Mouse (Mus musculus) hindbrain, embryonic 16.5 days (tissue): Measurements from ENCODE around the gene Hadh. TPM values are rescaled to one million over a fixed set of nuclear protein-coding genes. Genes with fewer than 3 reads are reported as not detected.

ENCODE experiments used
- ATAC-seq: fragments of 200-750 bp; cut with Nextera tagmentation; 2 replicates; pipeline ENCODE4 v1.8.0; 2017; ENCODE audit warnings: moderate TSS enrichment, moderate library complexity
- H3K27ac ChIP-seq: fragments of 300-500 bp; sonication (generic); 2 replicates; pipeline ENCODE4 v1.5.1; 2014; ENCODE audit warnings: low read depth, mild to moderate bottlenecking, control low read depth, low read length, moderate library complexity
- H3K27me3 ChIP-seq: fragments of 300-500 bp; sonication (generic); replicated peaks from 2 replicates; pipeline ENCODE4 v1.6.1; 2014; ENCODE audit warnings: low read length; ENCODE audit not compliant: control insufficient read depth, insufficient read depth
- H3K36me3 ChIP-seq: fragments of 300-500 bp; sonication (generic); 2 replicates; pipeline ENCODE4 v1.6.1; 2014; ENCODE audit warnings: mild to moderate bottlenecking, low read length, moderate library complexity, mixed read lengths; ENCODE audit not compliant: control insufficient read depth, insufficient read depth
- H3K4me1 ChIP-seq: fragments of 300-500 bp; sonication (generic); 2 replicates; pipeline ENCODE4 v1.6.1; 2014; ENCODE audit warnings: low read depth, low read length; ENCODE audit not compliant: control insufficient read depth, insufficient read depth
- H3K4me2 ChIP-seq: fragments of 300-500 bp; sonication (generic); 2 replicates; pipeline ENCODE4 v1.6.1; 2014; ENCODE audit warnings: mild to moderate bottlenecking, low read length, control low read depth, moderate library complexity
- H3K4me3 ChIP-seq: fragments of 300-500 bp; sonication (generic); 2 replicates; pipeline ENCODE4 v1.5.1; 2014; ENCODE audit warnings: mild to moderate bottlenecking, low read length, control low read depth, moderate library complexity
- H3K9ac ChIP-seq: fragments of 300-500 bp; sonication (generic); 2 replicates; pipeline ENCODE4 v1.6.1; 2014; ENCODE audit warnings: low read depth, mild to moderate bottlenecking, control low read depth, low read length, moderate library complexity
- H3K9me3 ChIP-seq: fragments of 300-500 bp; sonication (generic); 2 replicates; pipeline ENCODE4 v1.6.1; 2014; ENCODE audit warnings: mild to moderate bottlenecking, low read length, moderate library complexity; ENCODE audit not compliant: control insufficient read depth
- WGBS: fragments of 180-500 bp; shearing (Covaris S2); extraction: QIAGEN DNeasy Blood & Tissue Kit; methylation state at CpG from one replicate; pipeline ENCODE4 v1.1.7; 2014; 5-methylcytosine and 5-hydroxymethylcytosine counted together
- polyA plus RNA-seq: library from polyadenylated mRNA; unstranded; fragments of >200 nt; fragmentation: Nextera tagmentation; extraction: Ambion mirVana; gene quantifications from 2 replicates; pipeline ENCODE4 v1.2.1, GENCODE M21; 2015

Hadh gene
- polyA plus RNA-seq, 1 experiment from 2014 or later, result 26.1 TPM

- no peak for ATAC-seq
- H3K9me3 ChIP-seq, result 0 out of 2 replicates have a peak, but pooled peaks cover 2% of the 10 kb centered on the region
- WGBS, result 90% methylated on average over 9 of the region's 9 CpGs
Observed at GRCm38 (mm10) chr3:131259392-131259965, 12.4 kb downstream of the Hadh start.

GRCm38 (mm10) chr3:131258921-131259320 is 13.0 kb downstream of the Hadh start:
- H3K36me3 ChIP-seq, result no peaks in the 10 kb centered on the region
- no peak overlapping the region for H3K27ac ChIP-seq
- 92% methylated on average over 3 of the region's 3 CpGs for WGBS
- H3K9ac ChIP-seq, result no peak overlapping the region
- H3K4me1 ChIP-seq, result no peaks in the 10 kb centered on the region
- H3K4me3 ChIP-seq, result no peak overlapping the region
- no peak for ATAC-seq
- H3K9me3 ChIP-seq, result 0 out of 2 replicates have a peak, but pooled peaks cover 2% of the 10 kb centered on the region
- H3K4me2 ChIP-seq, result no peak overlapping the region
- no peaks in the 10 kb centered on the region for H3K27me3 ChIP-seq

More at GRCm38 (mm10) chr3:131259392-131259965, 12.4 kb downstream of the Hadh start:
- no peak overlapping the region for H3K27ac ChIP-seq
- no peaks in the 10 kb centered on the region for H3K4me1 ChIP-seq
- H3K4me2 ChIP-seq, result no peak overlapping the region
- no peak overlapping the region for H3K4me3 ChIP-seq
- H3K36me3 ChIP-seq, result no peaks in the 10 kb centered on the region
- no peak overlapping the region for H3K9ac ChIP-seq
- H3K27me3 ChIP-seq, result no peaks in the 10 kb centered on the region

GRCm38 (mm10) chr3:131255399-131255981 is 16.4 kb downstream of the Hadh start:
- ATAC-seq, result no peak
- H3K4me3 ChIP-seq, result no peak overlapping the region
- WGBS, result 99% methylated on average over 3 of the region's 3 CpGs
- no peak overlapping the region for H3K4me2 ChIP-seq
- H3K4me1 ChIP-seq, result no peaks in the 10 kb centered on the region
- H3K27ac ChIP-seq, result no peak overlapping the region
- no peaks in the 10 kb centered on the region for H3K36me3 ChIP-seq
- no peak overlapping the region for H3K9ac ChIP-seq
- no peaks in the 10 kb centered on the region for H3K9me3 ChIP-seq
- H3K27me3 ChIP-seq, result no peaks in the 10 kb centered on the region

DNA sequence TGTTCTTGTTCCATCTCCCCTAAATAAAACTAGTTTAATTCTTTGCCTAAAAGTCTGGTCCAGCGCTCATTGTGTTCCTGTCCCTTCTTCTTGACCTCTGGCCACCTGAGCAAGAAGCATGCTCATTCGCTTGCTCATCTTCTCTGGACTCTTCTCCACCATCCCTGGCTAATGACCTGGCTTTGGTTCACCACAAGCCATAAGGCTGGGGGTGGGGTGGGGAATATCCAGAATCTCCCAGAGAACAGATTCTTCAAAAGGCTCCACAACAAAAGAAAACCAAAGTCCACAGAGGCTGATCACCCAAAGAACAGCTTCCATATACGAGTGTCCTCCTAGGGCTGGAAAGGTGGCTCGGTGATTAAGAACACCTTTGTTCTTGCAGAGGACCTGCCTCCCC is 16.9 kb downstream of the Hadh start:
- no peak for ATAC-seq
- Histone ChIP-seq H3K4me1 (no peaks in the 10 kb centered on the region), H3K36me3 (no peaks in the 10 kb centered on the region), H3K4me3 (no peak overlapping the region), H3K9ac (no peak overlapping the region), H3K27me3 (no peaks in the 10 kb centered on the region), H3K4me2 (no peak overlapping the region), H3K9me3 (no peaks in the 10 kb centered on the region), H3K27ac (no peak overlapping the region)
- WGBS, result 98% methylated on average over 4 of the region's 4 CpGs

GRCm38 (mm10) chr3:131251601-131252000 is 20.3 kb downstream of the Hadh start:
- H3K4me3 ChIP-seq, result no peak overlapping the region
- no peak for ATAC-seq
- no peaks in the 10 kb centered on the region for H3K9me3 ChIP-seq
- H3K4me1 ChIP-seq, result no peaks in the 10 kb centered on the region
- 94% methylated on average over 7 of the region's 7 CpGs for WGBS
- no peaks in the 10 kb centered on the region for H3K36me3 ChIP-seq
- no peaks in the 10 kb centered on the region for H3K27me3 ChIP-seq
- H3K9ac ChIP-seq, result no peak overlapping the region
- no peak overlapping the region for H3K27ac ChIP-seq
- H3K4me2 ChIP-seq, result no peak overlapping the region

DNA sequence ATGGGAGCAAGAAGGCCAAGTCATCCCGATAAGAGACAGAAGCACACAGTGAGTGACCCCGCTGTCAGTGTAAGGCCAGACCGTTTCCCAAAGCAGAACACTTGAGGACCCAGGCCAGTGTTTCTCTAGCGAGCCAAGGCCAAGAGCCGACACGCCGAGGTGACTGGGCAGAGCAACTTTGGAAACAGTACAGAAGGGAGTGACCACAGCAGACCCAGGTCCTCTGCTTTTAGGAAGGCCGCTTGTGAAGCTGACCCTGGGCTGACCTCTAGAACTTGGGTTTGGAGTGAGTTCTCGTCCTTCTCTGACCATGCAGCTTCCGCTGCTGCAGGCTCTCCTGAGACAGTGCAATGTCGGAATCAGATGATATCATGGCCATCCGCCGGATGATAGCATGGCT is 20.9 kb downstream of the Hadh start:
- H3K4me2 ChIP-seq, result no peak overlapping the region

DNA sequence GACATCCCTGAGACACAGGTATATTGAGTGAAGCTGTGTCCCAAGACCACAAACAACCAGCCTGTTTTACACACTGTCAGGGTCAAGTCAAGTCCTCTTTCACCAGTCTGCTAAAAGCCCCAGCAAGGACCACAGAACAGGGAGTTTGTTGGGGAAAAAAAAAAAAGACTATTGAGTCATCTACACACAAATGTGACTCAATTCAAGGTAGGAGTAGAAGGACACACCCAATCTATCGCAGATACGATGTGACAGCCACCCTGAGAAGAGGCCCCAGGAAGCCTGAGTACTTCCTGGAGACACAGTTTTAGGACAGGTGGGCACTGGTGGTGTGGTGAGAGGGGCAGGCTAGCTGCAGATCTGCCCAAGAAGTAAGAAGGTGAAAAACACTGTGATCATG is 21.6 kb downstream of the Hadh start:
- Histone ChIP-seq H3K4me2 (no peak overlapping the region), H3K4me3 (no peak overlapping the region), H3K9me3 (no peaks in the 10 kb centered on the region), H3K9ac (no peak overlapping the region), H3K27ac (no peak overlapping the region), H3K36me3 (no peaks in the 10 kb centered on the region), H3K27me3 (no peaks in the 10 kb centered on the region), H3K4me1 (no peaks in the 10 kb centered on the region)
- 94% methylated on average over 2 of the region's 2 CpGs for WGBS
- ATAC-seq, result no peak

More for the DNA sequence above, 20.9 kb downstream of the Hadh start:
- H3K9ac ChIP-seq, result no peak overlapping the region
- H3K27ac ChIP-seq, result no peak overlapping the region
- ATAC-seq, result no peak
- H3K27me3 ChIP-seq, result no peaks in the 10 kb centered on the region
- no peak overlapping the region for H3K4me3 ChIP-seq
- no peaks in the 10 kb centered on the region for H3K4me1 ChIP-seq
- 87% methylated on average over 13 of the region's 13 CpGs for WGBS
- no peaks in the 10 kb centered on the region for H3K36me3 ChIP-seq
- no peaks in the 10 kb centered on the region for H3K9me3 ChIP-seq

DNA sequence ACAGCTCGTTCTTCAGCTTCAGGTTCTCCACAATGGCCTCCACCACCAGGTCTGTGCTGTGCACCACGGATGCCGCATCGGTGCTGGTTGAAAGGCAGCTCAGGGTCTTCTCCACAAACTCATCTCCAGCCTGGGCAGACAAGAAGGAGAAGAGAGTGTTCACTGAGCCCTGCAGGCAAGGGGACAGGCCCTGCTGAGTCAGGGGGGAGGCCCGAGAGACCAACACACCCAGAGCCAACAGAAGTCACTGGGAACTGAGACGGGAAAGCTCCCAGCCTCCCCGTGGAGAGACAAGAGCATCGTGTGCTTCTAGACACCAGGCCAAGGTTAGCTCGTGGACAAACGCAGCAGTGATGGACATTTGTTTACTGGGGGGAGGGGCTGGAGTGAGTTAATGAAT is 23.5 kb downstream of the Hadh start:
- Histone ChIP-seq H3K9ac (no peak overlapping the region), H3K27me3 (no peaks in the 10 kb centered on the region), H3K4me1 (no peaks in the 10 kb centered on the region), H3K4me2 (no peak overlapping the region), H3K27ac (no peak overlapping the region), H3K4me3 (no peak overlapping the region), H3K9me3 (no peaks in the 10 kb centered on the region), H3K36me3 (no peaks in the 10 kb centered on the region)
- 90% methylated on average over 10 of the region's 10 CpGs for WGBS
- ATAC-seq, result no peak

DNA sequence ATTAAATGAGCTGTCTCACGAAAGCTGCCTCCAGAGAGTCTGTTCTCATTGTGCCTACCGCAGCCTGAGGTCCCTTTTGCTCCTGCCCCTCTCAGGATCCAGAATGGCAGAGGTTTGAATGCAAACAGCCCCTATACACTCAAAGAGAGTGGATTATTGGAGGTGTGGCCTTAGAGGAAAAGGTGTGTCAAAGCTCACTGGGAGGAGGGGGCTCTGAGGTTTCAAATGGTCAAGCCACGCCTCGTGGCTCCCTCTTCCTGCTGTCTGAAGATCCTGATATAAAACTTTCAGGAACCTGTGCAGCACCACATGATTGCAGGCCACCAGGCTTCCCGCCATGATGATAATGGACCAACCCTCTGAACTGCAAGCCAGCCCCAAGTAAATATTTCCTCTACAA is 24.1 kb downstream of the Hadh start:
- Histone ChIP-seq H3K4me1 (no peaks in the 10 kb centered on the region), H3K4me3 (no peak overlapping the region), H3K4me2 (no peak overlapping the region), H3K9me3 (no peaks in the 10 kb centered on the region), H3K27me3 (no peaks in the 10 kb centered on the region), H3K36me3 (no peaks in the 10 kb centered on the region), H3K9ac (no peak overlapping the region), H3K27ac (no peak overlapping the region)
- no peak for ATAC-seq
- 90% methylated on average over 5 of the region's 5 CpGs for WGBS
